Mouse (Mus musculus) right cerebral cortex, postnatal 36 days (tissue): ENCODE results near the gene Dnajc8.
"Not testable (repeated sequence)": the region's sequence is repeated elsewhere in the genome, so short reads cannot be mapped to it uniquely, and the experiment has no call there.

Source experiments
- DNase-seq, 2 experiments: peaks; one replicate each; pipeline ENCODE4 v3.0.0; 2022; ENCODE audit warnings: low spot score in 2 of 2, mixed read lengths in 1 of 2

Dnajc8 gene

DNA sequence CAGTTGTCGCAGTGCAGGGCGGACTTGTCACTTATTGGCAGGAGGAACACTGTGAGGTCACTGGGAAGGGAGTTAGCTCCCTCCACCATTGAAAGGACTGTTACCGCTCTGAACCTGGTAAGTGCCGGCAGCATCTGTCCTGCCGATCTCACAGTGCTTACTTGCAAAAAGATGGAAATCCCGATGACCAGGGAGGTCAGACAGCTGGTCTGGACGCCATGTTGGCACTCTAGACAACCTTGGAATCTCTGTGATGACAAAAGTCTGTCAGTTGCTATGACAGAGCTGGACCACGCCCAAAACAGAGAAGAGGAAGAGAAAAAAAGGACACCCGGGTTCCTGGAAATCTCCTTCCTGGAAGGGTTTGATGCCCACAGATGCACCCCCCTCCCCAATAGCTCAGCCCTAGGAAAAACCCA, 32.0 kb downstream of the Dnajc8 start:
- DNase-seq = no peak

DNA sequence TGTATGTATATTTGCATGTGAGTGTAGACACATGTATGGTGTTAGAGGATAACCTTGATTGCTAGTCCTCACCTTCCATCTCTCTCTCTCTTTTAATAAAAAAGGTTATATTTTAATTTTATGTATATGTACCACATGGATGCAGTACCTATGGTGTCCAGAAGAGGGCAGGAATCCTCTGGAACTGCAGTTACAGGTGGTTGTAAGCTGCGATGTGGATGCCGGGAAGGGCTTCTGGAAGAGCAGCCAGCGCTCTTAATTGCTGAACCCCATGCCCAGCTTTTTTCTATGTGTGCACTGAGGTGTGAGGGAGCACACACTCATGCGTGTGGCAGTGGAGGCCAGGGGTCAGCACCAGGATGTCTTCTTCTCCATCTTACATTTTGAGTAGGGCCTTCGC, 33.8 kb downstream of the Dnajc8 start:
- no peak for DNase-seq

DNA sequence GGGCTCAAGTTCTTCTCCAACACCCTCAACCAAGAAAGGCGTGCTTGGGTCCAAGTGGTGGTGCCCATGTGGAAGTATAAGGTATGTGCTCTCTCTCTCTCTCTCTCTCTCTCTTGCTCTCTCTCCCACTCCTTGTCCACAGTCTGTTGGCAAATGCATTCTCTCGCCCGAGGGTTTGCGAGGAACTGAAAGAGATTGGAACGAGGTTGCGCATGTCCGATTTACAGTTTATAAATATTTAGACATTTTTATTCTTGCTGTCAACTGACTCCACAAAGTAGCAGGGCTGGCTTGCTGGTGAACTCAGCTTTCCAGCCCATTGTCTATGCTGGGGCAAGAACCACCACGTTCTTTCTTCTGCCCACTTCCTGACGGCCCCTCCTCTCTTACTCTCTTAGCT, 35.8 kb downstream of the Dnajc8 start:
- no peak for DNase-seq

DNA sequence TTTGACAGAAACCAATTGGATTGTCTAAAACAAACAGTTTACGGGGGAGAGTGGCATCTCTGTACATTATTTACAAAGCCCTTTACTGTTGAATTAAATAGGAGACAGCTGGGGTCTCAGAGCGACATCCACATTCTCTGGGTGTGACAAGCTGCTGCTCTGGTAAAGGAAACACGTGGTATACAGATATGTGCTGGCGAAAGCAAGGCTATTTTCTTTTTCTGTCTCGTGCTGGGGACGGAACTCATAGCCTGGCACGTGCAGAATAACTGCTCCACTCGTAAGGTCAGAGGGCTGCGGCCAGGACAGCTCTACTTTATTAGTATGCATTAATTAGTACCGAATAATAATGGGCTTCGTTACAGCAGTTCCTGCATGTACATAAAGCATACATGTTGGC, 38.0 kb downstream of the Dnajc8 start:
- DNase-seq = no peak

GRCm38 (mm10) chr4:132574809-132575347, 39.5 kb downstream of the Dnajc8 start:
- no peak for DNase-seq

GRCm38 (mm10) chr4:132583781-132584180, 48.4 kb downstream of the Dnajc8 start:
- no peak for DNase-seq

DNA sequence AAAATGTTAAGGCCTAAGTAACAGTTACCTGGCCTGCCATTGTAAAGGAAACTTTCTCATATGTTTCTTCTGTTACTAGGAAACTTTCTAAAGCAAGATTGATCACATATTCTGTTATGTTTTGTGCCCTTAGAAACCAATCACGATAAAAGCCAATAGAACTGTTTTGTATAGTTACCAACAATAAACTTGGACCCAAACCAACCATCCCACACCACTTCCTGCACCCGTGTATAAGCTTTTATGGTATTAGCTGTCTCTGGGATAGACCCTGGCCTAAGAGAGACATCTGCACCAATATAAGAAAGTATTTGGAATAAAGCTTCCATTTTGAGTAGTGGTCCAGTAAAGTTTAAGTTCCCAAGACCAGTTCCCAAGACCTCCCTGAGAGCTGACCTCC, 49.6 kb downstream of the Dnajc8 start:
- DNase-seq = no peak

- no peak for DNase-seq
These were observed 50.9 kb downstream of the Dnajc8 start for GRCm38 (mm10) chr4:132586282-132586681.

- no peak for DNase-seq
These were observed 53.2 kb downstream of the Dnajc8 start for GRCm38 (mm10) chr4:132588512-132588911.

GRCm38 (mm10) chr4:132590642-132591041, 55.3 kb downstream of the Dnajc8 start:
- DNase-seq = no peak

GRCm38 (mm10) chr4:132592958-132593357, 57.6 kb downstream of the Dnajc8 start:
- DNase-seq = no peak

GRCm38 (mm10) chr4:132594191-132594590, 58.8 kb downstream of the Dnajc8 start:
- no peak for DNase-seq

DNA sequence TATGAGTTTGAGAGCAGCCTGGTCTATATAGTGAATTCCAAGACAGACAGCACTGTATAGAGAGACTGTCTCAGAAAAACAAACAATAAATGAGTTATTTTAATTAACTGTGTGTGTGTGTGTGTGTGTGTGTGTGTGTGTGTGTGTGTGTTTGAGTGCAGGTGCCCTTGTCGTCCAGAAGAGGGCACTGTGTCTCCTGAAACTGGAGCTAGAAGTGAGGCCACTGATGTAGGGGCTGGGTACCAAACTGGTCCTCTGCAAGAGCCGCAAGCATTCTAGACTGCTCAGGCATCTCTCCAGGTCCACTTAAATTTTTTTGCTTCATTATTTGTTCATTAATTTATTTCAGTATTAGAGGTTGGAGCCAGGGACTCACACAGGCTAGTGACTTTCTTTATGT, 63.5 kb downstream of the Dnajc8 start:
- DNase-seq = no peak

DNA sequence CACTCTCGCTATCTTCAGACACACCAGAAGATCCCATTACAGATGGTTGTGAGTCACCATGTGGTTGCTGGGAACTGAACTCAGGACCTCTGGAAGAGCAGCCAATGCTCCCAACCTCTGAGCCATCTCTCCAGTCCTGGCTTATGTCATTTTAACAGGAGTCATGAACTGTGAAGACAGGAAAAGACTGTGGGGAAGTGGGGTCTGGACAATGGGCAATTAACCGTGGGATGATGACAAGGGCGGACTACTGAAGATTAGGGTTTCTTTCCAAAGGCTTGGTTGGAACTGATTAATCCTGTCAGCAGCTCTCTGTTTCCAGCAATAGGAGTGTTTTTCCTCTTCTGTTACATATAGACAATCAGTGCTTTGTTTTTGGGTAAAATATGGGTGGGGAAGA, 64.4 kb downstream of the Dnajc8 start:
- DNase-seq = no peak

GRCm38 (mm10) chr4:132600465-132600864, 65.1 kb downstream of the Dnajc8 start:
- DNase-seq = no peak

GRCm38 (mm10) chr4:132601242-132601641, 65.9 kb downstream of the Dnajc8 start:
- not testable (repeated sequence) for DNase-seq
